Mouse (Mus musculus) layer of hippocampus, adult 9-11 months (tissue): ENCODE data around the gene Rcbtb2.

Experiments
- DNase-seq: peaks from one replicate; pipeline ENCODE4 v3.0.0; 2022

Gene Rcbtb2

DNA sequence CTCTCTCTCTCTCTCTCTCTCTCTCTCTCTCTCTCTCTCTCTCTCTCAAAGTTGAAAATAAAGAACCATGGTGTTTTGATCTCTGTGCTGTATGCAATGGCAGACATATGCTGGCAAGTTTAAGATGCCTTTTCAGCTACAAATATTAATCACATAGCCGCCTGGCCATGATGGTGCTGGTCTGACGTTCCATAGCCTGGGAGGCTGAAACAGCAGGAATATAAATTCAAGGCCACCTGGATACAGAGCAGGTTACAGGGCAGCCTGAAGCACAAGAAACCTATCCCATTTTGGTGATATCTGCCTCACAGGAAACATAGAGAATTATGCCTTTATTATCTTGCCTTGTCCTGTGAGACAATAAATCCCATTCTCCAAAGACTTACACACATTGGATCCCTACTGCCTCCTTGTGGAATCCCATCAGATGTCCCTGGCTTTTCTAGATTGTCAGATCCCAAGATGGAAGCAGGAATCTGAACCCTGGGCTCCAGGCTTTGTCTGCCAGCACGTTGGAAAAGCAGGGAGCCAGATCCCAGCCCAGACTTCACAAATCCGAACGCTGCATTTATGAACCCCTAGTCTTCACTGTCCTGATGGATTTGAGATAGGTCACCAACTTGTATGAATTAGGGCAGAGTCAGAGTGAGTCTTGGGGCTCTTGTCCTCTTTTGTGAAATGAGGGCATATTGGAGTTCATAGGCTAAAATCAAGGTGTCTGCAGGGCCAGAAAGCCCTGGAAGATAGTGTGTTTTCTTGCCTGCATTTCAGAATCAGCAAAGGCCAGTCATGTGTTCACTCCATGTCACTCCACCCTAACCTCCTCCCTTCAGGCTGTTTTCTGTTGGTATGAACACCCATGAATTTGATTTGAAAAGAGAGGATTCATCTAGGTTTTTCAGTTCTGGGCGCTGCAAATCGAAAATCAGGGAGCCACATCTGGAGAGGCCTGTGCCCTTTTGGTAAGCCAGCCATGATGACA lies 5.1 kb upstream of the Rcbtb2 start:
- DNase-seq, result no peak

DNA sequence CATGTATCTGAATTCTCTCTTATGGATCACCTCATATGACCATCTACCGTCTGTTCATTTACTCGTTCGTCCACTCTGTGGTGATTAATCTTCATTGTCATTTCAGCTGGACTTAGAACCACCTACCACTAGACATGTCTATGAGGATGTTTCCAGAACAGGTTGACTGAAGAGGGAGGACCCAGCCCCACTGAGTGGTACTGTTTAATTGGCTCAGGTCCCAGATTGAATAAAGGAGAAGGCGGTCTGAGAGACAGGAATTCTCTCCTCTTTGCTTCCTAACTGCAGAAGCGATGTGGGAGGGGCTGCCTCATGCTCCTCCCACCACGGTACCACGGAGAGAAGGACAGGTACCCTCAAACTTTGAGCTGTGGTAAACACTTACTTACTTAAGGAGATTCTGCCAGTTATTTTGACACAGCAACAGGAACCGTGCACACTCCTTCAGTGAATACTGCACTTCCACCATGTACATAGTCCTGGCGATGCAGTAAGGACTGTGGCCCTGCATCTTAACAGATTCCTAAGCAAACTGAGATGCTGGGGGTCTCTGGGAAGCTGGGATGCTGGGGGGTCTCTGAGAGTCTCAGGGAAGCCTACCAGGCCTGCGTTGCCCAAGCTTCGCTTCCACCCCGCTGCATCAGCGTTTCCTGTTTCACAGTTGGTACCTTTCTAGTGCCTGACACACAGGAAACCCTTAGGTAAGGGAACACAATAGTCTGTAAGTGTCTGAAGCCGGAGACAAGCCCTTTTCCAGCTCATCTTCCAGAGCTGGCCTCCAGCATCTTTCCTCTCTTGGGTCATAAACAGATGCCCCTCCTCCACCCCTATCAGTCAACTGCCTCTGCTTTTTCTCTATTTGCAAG lies 4.1 kb upstream of the Rcbtb2 start:
- no peak for DNase-seq

DNA sequence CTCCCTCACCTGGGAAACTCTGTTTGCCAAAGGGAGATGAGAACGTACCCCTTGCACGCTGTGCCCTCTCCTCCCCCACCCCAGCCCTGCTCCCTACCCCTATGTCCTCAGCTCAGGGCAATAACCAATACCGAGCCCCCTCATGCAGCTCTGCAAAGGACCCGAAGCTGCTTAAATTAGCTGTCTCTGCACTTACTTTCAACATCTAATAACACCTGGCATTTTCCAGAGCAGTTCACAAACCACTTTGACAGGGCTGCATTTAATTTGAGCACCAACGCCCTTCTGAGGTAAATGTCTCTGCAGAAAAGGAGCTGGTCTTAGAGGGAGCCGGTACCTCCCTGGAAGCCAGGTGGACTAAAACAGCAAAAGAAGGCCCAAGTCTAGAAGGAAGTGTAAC lies 3.4 kb upstream of the Rcbtb2 start:
- no peak for DNase-seq

DNA sequence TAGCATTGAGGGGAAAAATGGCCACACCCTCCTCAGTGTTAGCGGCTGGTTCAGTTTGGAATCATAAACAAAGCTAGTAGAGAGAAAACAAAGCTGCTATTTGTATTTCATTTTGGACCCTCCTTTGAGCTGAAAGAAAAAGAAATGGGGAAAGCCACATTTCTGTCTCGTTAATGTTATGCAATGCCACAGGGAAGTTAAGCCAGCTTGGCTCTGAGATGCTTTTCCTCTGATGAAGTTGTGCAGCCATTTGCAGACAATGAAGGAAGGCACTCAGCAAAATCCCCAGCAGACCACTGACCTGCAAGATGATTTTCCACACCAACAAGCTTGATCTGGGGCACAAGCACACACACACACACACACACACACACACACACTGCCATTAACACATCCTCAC lies 2.9 kb upstream of the Rcbtb2 start:
- no peak for DNase-seq

DNA sequence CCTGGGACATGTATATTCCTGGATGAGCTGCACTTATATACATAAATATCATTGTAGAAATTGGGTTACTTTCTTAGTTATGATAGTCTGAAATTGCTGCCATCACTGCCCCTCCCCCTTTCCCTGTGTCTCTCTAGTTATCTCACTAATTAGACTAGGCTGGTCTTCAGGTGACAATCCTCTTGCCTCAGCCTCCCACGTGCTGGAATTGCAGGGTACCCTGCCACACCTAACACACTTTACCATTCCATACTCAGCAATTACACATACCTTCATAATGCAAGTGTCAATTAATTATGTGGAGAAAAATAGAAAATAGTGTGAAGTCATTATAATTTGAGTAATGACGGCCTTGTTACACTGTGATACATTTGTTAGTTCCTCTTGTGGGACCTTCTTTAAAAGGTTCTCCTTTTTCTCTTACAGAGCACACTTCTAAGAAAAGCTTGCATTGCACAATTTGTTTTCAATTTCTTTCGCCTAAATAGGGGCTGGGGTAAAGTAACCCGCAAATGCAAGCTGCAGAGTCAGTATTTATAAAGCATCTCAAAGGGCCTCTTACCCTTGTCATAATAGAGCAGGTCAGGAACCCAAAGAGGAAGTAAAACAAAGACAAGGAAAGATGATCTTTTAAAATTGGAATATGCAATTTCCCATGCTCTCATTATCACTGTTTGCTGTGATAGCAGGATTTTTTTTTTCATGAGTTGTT lies 470 bp upstream of the Rcbtb2 start:
- DNase-seq, result no peak

DNA sequence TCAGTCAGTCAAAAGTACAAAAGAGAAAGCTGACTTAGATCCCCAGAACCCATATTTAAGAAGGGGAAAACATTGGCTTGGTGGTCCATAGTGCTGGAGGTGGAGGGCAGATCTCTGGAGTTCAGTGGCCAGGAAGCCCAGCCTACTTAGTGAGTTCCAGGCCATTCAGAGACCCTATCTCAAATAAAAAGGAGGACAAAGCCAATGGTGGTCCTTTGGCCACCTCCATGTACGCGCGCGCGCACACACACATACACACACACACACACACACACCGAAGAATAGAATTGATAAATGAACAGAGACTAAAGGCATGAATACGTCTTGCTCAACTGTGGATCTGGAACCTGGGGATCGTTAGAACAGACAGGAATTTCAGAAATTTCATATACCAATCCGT lies 544 bp downstream of the Rcbtb2 start:
- DNase-seq, result no peak

DNA sequence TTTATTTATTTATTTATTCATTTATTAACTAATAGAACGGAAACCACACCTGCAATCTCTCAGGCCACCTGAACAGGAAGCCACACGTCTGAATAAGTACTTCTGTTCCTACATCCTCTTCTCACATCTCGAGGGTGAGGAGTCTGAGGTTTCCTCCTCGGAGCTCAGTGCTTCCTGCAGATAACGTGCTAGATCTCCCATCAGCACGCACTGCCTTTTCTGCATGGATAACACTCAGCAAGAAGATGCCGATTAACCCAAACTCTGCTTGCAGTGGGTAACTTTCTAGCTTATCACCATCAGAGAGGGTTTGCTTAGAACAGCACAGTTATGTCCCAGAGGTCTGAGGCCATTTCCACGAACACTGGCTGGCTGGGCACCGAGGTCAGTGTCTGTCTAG lies 949 bp downstream of the Rcbtb2 start:
- DNase-seq, result no peak

DNA sequence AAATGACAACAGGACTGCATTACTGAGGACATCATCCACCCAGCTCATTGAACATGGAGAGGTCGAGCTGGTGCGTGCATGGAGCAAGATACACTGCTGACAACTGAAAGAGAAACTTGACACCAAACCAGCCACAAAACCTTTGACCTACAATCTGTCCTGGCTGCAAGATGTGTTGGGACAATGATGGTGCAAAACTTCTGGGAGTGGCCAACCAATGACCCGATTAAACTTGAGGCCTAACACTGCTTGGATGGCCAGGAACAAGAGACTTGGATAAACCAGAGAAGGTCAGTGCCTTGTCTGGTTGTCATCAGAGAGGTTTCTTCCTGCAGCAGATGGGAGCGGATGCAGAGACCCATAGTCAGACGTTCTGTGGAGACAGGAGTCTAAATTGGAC lies 7.7 kb downstream of the Rcbtb2 start:
- no peak for DNase-seq

DNA sequence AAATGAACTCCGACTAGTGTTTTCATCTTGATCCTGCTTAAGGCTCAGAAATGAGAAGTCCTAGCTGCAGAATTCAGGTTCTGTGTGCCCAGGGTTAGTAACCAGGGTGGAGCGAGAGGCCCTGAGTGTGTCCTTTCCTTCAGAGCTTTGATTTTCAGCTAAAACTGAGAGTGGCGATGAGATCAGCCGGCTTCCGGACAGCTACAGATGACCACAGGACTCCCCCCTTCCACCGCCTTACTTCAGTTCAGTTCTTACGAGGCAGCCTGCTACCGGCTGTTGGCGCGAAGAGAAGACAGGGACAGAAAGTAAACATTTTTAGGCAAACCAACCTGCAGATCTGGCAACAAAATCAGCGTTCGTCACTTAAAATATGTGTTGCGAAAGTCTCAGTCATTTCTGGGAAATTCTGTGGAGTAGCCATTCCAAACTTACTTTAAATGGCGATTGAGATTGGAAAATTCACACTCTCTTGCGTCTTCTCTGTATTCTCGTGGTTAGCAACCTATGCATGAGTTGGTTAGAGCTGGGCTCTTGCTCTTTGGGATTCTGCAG lies 9.1 kb downstream of the Rcbtb2 start:
- no peak for DNase-seq

DNA sequence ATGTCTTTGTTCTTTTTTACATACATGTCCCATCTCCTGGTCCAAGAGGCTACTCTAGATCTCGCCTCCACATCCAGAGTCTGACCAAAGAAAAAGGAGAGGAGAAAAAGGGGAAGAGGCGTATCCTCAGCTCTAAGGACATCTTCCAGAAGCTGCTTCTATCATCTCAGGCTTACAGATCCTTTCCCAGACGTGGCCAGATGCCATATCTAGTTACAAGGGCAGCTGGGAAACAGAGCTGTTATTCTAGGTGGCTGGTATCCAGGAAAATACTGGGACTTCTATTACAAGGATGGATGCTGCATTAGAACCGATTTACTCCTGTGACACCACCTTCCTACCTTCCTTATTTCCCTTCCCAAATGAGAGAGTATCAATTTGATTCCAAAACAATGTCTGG lies 9.9 kb downstream of the Rcbtb2 start:
- no peak for DNase-seq

DNA sequence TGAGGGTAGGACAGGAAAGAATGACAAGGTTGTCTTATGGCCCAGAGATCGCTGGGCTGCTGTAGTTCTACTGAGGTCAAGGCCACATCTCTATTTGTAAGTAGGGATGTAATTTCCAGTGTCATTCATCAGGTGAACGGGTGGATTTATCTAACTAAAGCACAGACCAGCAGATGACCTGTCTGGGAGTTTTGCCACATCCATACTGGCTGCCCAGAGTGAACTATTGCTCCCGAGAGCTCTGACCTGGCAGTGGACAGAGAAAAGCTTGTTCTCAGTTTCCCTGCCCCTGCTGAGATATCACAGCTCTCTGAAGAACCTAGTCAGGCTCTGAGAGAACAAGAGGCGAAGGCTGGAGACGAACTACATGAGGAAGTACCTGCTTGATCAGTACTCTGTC lies 14.4 kb downstream of the Rcbtb2 start:
- no peak for DNase-seq

DNA sequence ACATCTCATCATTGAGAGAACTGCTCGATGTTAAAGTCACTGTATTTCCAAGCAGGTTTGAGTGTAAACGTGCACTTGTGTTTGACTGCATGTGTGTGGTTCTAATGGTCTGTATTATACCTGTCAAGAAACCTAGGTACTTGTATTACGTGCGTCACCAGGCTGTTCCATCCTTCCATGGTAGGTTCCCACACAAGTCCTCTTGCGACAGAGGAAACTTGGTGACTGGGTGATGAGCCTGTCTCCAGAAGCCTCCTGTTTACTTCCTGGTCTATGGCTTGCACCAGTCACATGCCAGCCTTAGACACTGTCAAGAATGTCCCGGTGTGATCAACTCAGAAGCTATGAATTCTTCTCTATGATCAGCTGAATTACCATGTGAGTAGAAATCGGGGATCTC lies 15.6 kb downstream of the Rcbtb2 start:
- no peak for DNase-seq

DNA sequence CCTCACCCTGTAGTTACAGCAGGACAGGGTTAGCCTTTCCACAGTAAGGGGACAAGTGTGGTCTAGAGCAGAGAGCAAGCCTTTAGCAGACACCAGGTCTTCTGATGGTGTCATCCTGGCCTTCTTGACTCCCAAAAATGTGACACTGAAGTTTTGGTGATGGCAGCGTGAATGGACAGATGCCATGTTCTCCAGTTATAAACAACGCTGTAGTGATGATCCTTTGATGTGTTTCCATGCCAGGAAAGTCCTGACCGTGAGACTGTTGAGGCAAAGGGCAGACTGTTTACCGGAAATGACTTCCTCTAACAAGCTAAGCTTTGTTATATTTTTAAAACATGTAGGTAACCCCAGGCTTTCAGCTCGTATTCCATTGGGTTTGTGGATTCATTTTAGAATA lies 17.0 kb downstream of the Rcbtb2 start:
- no peak for DNase-seq

DNA sequence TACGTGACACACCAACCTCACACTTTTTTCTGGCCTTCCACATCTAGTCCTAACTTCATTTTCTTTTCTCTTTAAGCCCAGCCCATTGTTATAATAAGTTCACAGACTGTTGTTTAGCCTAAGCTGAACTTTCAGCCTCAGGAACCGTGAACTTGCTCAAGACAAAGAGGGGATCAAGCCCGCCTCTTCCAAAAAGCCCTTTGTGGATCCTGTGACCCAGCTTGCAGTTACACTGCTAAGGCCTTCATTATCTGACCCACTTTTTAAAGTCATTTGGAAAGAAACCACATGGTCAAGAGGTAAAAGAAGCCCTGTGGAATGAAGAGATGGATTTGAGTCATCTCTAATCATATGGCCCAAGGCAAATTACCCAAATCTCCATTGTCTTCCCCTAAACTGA lies 19.0 kb downstream of the Rcbtb2 start:
- DNase-seq, result no peak

DNA sequence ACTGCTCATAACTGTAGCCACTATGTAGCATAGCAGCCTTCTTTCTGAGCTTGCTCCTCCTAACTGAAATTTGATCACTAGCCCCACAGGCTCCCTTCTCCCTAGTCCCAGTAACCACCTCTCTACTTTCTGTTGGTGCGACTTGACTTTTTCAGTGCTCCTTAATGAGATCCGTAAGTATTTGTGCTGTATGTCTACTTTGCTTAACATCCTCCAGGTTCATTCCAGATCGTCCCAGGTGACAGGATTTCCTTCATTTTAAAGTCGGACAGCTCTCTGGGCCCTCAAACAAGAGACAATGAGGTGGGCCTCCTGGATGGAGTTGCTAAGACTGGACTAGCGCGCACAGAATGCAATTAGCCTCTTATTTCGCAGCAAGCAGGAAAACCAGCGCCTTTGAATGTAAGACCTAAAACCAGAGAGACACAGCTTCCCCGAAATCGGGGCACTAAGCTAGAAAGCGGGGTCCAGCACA lies 19.6 kb downstream of the Rcbtb2 start:
- no peak for DNase-seq

DNA sequence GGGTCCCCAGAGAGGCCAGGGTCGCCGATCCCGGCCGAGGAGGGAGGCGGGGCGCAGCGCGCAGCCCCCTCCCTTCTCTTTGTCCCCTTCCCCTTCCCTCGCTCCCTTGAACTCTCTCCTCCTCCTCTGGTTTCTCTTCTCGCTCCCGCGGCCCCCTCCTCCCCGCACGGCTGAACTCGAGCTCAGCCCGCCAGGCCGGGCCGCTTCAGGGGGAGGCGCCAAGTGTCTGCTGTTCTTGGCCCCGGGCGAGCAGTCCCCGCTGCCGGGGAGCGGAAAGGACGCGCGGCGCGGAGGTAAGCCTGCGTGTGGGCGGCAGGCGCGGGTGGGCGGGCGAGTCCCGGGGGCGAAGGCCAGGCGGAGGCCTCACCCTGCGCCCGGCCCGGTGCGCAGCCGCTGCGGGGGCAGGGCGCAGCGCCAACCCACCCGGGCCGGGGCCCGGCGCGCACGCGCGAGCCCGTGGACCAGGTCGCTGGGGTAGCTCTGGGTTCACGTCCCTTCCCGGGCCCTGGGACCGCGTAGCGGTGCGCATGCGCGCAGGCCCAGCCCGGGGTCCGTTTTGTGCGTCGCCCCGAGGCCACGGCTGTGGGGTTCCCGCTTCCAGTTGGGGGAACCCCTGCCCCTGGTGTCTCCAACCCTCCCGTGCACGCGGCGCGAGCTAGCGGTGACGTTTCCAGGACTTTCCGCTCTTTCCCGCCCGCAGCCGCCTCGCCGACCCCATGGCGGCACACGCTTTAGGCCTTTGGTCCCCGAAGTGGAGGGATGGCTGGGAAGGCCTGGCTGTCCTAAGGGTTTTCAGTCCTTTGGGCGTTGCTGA lies 20.3 kb downstream of the Rcbtb2 start:
- peak; percentile 77 for DNase-seq

DNA sequence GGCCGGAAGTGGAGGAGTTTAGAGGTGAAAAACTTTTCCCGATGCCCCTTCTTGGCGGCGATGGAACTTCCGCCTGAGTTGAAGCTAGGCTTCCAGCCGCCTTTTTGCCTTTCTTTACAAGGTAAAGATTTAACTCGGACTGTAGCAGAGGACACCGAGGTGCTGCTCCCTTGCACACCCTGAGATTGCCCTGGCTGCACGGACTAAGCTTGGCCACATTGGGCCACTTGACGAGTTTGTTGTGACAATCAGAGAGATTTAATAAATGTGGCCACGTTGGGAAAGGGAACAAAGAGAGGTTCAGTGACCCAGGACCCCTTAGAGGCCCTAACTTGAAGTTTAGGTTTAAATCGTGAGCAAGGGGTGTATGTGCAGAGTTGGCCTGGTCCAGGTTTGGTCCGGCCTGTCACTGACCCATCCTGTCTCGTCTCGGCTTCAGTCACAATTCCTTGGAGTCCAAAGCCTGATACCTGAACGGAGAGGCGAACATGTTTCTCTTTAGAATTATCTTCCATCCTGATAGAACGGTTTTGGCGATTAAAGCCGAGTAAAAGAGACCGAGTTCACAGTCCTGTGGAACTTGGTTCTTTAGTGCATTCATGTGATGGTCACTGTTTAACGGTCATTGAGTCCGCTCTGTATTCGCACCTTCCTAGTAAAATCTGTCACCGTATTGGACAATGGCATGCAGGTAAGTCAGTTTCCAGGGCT lies 21.0 kb downstream of the Rcbtb2 start:
- no peak for DNase-seq

DNA sequence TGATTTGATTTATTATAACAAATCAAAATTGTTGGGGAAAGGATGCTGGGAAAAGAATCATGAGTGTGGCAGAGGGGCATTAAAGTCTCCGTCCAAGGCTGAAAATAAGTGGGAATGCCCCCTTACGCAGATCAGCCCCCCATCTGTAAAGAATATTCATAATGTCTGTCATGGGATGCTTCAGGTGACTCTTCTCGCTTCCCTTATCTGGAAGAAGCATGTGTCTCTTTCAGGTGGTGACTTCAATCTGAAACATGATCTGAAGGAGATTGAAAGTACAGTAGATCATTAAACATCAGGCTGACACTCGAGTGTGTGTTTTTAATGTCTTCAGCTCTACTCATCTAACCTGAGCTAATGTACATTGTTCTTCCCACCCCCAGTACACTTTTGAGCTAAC lies 22.7 kb downstream of the Rcbtb2 start:
- DNase-seq, result no peak

DNA sequence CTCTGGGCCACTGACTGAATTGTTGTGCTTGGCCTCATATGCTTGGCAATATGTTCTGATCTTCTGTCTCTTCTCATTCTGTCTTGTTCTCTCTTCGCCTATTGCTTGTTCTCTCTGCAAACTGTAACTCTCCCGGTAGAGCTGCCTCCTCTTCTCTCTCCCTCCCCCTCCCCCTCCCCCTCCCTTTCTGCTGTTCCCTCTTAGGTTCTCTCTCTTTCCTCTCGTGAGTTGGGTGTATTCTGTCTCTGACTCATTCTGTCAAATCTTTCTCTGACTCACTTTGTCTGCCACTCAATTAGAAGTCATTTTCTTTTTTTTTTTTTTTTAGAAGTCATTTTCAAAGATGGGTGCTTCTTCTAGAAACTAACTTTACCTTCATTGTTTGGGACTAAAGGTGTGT lies 23.9 kb downstream of the Rcbtb2 start:
- no peak for DNase-seq

DNA sequence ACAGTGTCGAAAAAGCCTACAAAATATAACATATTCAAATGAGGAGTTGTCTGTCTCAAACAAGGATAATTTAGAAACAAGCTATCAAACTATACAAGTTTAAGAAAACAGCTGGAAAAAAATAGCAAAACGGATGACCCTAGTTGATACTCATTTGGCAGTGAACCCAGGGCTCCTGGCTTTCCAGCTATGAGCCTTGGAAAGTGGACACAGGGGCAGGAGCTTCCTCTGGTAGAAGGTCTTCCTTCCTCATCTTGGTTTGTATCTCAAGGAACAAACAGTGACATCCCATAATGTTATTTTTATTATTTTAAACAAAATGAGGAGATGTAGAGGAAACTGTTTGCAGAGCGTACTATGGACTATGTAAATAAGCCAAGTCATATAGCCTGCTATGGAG lies 25.3 kb downstream of the Rcbtb2 start:
- no peak for DNase-seq

DNA sequence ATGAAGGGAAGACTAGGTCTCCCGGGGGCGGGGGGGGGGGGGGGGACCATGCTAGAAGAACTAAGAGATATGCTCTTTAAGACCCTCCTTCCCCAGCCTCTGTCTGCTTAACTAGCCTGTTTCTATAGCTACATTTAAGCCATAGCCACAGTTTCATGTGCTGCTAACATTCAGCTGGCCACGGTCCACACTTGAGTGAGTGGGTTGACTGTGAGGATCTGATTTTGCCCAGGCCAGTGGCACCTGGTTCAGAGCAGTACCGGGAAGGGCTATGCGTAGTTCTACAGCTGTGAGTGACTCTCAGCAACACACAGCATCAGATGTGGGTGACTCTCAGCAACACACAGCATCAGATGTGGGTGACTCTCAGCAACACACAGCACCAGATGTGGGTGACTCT lies 38.5 kb downstream of the Rcbtb2 start:
- DNase-seq, result no peak
